Mouse (Mus musculus): Measurements from ENCODE around the gene Tpcn1. TPM values are rescaled to one million over a fixed set of nuclear protein-coding genes. Genes with fewer than 3 reads are reported as not detected.

Tpcn1 gene
- polyA plus RNA-seq, 2 experiments, result 17.8 to 19.3 TPM

DNA sequence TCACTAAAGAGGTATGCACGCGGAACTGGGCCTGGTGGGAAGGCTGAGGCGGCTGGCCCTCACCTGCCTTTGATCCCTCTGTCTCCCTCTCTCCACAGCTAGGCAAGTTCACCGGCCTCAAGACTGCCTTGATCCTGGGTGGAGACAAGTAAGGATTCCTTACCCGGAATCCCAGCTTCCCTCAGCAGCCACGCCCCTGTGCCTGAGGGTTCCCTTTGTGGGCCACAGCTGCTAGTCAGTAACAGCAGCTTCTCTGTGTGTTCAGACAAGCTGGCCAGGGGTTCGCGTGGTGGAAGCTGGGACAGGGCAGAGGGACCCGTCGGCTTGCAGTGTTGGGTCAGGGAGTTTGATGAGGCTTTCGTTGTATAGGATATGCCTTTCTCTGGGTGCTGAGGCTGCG, 30.3 kb upstream of the Tpcn1 start:
- Histone ChIP-seq H3K36me3 (replicated peaks; ENCODE audit: control insufficient read depth, insufficient read depth, low read depth) (peaks cover 26% of the 10 kb centered on the region), H3K4me2 (ENCODE audit: low read depth) (no peak overlapping the region), H3K4me1 (replicated peaks; ENCODE audit: control insufficient read depth in 2 of 2, insufficient read depth in 2 of 2, low read length in 1 of 2) (peaks cover 2% of the 10 kb centered on the region in 2 experiments; a peak in 3 of 4 replicates), H3K27ac (no peak overlapping the region), H3K27me3 (ENCODE audit: control insufficient read depth, insufficient read depth, low read length) (no peaks in the 10 kb centered on the region), H3K9ac (replicated peaks) (no peak overlapping the region), H3K4me3 (ENCODE audit: insufficient read depth in 1 of 2, low read depth in 2 of 2, low read length in 2 of 2) (no peak overlapping the region), H3K9me3 (ENCODE audit: control insufficient read depth, low read length) (no peaks in the 10 kb centered on the region)
- DNase-seq (ENCODE audit: low read depth in 3 of 3, low spot score in 3 of 3) (no peak), ATAC-seq (ENCODE audit: insufficient read depth) (no peak)
- 81% methylated on average over 12 of the region's 12 CpGs for WGBS (ENCODE audit: insufficient replicate concordance)
- no peak for TF ChIP-seq CTCF (IDR thresholded peaks at IDR 0.05; ENCODE audit: low read depth)
- TF ChIP-seq EP300 (IDR thresholded peaks at IDR 0.05; ENCODE audit: low read depth), result no peak

DNA sequence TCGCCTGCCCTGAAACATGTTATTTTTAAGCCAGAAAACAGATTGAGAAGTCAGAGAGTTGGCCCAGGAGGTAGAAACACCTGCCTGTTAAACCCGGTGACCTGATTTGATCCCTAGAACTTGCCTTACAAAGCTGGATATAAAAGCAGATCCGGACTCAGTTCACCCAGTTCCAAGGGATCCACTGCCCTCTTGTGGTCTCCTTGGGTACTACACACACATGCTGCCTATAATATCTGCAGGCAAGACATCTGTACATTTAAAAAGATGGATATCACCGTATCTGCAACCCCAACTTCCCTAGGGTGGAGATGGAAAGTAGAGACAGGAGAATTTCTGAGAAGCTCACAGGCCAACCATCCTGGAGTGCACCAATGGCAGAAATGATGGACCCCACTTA, 27.4 kb upstream of the Tpcn1 start:
- 79% methylated on average over 4 of the region's 4 CpGs for WGBS (ENCODE audit: insufficient replicate concordance)
- no peak overlapping the region for H3K27ac ChIP-seq
- DNase-seq (ENCODE audit: low read depth in 3 of 3, low spot score in 3 of 3) (no peak), ATAC-seq (ENCODE audit: insufficient read depth) (no peak)
- TF ChIP-seq EP300 (IDR thresholded peaks at IDR 0.05; ENCODE audit: low read depth) (no peak), CTCF (IDR thresholded peaks at IDR 0.05; ENCODE audit: low read depth) (peak; percentile 75)
- H3K27me3 ChIP-seq (ENCODE audit: control insufficient read depth, insufficient read depth, low read length), result no peaks in the 10 kb centered on the region
- H3K4me2 ChIP-seq (ENCODE audit: low read depth), result no peak overlapping the region
- H3K4me3 ChIP-seq (ENCODE audit: insufficient read depth in 1 of 2, low read depth in 2 of 2, low read length in 2 of 2), result no peak overlapping the region
- peaks cover 3 to 10% of the 10 kb centered on the region in 2 experiments for H3K4me1 ChIP-seq (replicated peaks; ENCODE audit: control insufficient read depth in 2 of 2, insufficient read depth in 2 of 2, low read length in 1 of 2)
- no peaks in the 10 kb centered on the region for H3K9me3 ChIP-seq (ENCODE audit: control insufficient read depth, low read length)
- peaks cover 13% of the 10 kb centered on the region for H3K36me3 ChIP-seq (replicated peaks; ENCODE audit: control insufficient read depth, insufficient read depth, low read depth)
- no peak overlapping the region for H3K9ac ChIP-seq (replicated peaks)

GRCm38 (mm10) chr5:120612822-120613604, 24.5 kb upstream of the Tpcn1 start:
- TF ChIP-seq EP300 (IDR thresholded peaks at IDR 0.05; ENCODE audit: low read depth) (no peak), CTCF (IDR thresholded peaks at IDR 0.05; ENCODE audit: low read depth) (no peak)
- under 1% methylated on average over 69 of the region's 69 CpGs for WGBS (ENCODE audit: insufficient replicate concordance)
- H3K27ac ChIP-seq, result peak overlapping the region; percentile 53
- ATAC-seq (ENCODE audit: insufficient read depth), result peak; percentile 91
- H3K27me3 ChIP-seq (ENCODE audit: control insufficient read depth, insufficient read depth, low read length), result no peaks in the 10 kb centered on the region
- DNase-seq (ENCODE audit: low read depth in 3 of 3, low spot score in 3 of 3), result peak; percentile 100
- peak overlapping the region; percentile 62 for H3K9ac ChIP-seq (replicated peaks)
- H3K4me2 ChIP-seq (ENCODE audit: low read depth), result peak overlapping the region; percentile 96
- no peaks in the 10 kb centered on the region for H3K9me3 ChIP-seq (ENCODE audit: control insufficient read depth, low read length)
- no peaks in the 10 kb centered on the region for H3K36me3 ChIP-seq (replicated peaks; ENCODE audit: control insufficient read depth, insufficient read depth, low read depth)
- H3K4me1 ChIP-seq (replicated peaks; ENCODE audit: control insufficient read depth in 2 of 2, insufficient read depth in 2 of 2, low read length in 1 of 2), result peaks cover 3 to 10% of the 10 kb centered on the region in 2 experiments
- peak overlapping the region; percentile 78 to 84 for H3K4me3 ChIP-seq (ENCODE audit: insufficient read depth in 1 of 2, low read depth in 2 of 2, low read length in 2 of 2)

DNA sequence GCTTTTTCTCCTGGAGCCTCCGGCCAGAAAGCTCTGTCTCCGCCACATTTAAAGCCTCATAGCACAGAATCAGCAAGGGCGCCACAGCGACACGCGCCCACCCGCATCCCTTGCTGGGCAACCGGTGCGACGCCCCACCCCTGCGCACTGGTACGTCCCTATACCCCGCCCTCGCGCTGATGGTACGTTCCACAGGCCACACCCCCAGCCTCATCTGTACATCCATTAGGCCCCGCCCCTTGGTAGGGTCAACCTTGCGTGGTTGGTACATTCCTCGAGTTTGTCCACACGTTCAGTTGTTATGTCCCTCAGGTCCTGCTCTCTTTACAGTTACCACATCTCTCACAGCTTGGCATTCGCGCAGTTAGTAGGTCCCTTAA, 24.0 kb upstream of the Tpcn1 start, which contains the start of the genes Rita1 and Ddx54:
Gene Rita1 (minus strand): TSS at position 148 of the 380 bp plus-strand sequence.
Gene Ddx54 (plus strand): TSS at position 298 of the 380 bp plus-strand sequence.
- DNase-seq (ENCODE audit: low read depth in 3 of 3, low spot score in 3 of 3) (peak in 2 of 3 experiments; percentile 86 to 91), ATAC-seq (ENCODE audit: insufficient read depth) (peak; percentile 78)
- under 1% methylated on average over 22 of the region's 22 CpGs for WGBS (ENCODE audit: insufficient replicate concordance)
- Histone ChIP-seq H3K4me2 (ENCODE audit: low read depth) (peak within 1 kb of the TSS; percentile 96), H3K27ac (peak within 1 kb of the TSS; percentile 53), H3K36me3 (replicated peaks; ENCODE audit: control insufficient read depth, insufficient read depth, low read depth) (no peaks in the 10 kb centered on the region), H3K27me3 (ENCODE audit: control insufficient read depth, insufficient read depth, low read length) (no peaks in the 10 kb centered on the region), H3K9ac (replicated peaks) (peak within 1 kb of the TSS; percentile 65), H3K4me1 (replicated peaks; ENCODE audit: control insufficient read depth in 2 of 2, insufficient read depth in 2 of 2, low read length in 1 of 2) (peaks cover 3 to 10% of the 10 kb centered on the region in 2 experiments), H3K9me3 (ENCODE audit: control insufficient read depth, low read length) (no peaks in the 10 kb centered on the region), H3K4me3 (ENCODE audit: insufficient read depth in 1 of 2, low read depth in 2 of 2, low read length in 2 of 2) (peak within 1 kb of the TSS; percentile 78 to 84)
- TF ChIP-seq EP300 (IDR thresholded peaks at IDR 0.05; ENCODE audit: low read depth) (peak; percentile 50), CTCF (IDR thresholded peaks at IDR 0.05; ENCODE audit: low read depth) (no peak)

GRCm38 (mm10) chr5:120611416-120611815, 22.9 kb upstream of the Tpcn1 start:
- no peaks in the 10 kb centered on the region for H3K27me3 ChIP-seq (ENCODE audit: control insufficient read depth, insufficient read depth, low read length)
- H3K4me3 ChIP-seq (ENCODE audit: insufficient read depth in 1 of 2, low read depth in 2 of 2, low read length in 2 of 2), result peak overlapping the region; percentile 78 to 84
- 60% methylated on average over 8 of the region's 8 CpGs for WGBS (ENCODE audit: insufficient replicate concordance)
- H3K9ac ChIP-seq (replicated peaks), result peak overlapping the region; percentile 65
- peaks cover 3 to 10% of the 10 kb centered on the region in 2 experiments for H3K4me1 ChIP-seq (replicated peaks; ENCODE audit: control insufficient read depth in 2 of 2, insufficient read depth in 2 of 2, low read length in 1 of 2)
- TF ChIP-seq EP300 (IDR thresholded peaks at IDR 0.05; ENCODE audit: low read depth), result no peak
- TF ChIP-seq CTCF (IDR thresholded peaks at IDR 0.05; ENCODE audit: low read depth), result no peak
- H3K9me3 ChIP-seq (ENCODE audit: control insufficient read depth, low read length), result no peaks in the 10 kb centered on the region
- H3K36me3 ChIP-seq (replicated peaks; ENCODE audit: control insufficient read depth, insufficient read depth, low read depth), result no peaks in the 10 kb centered on the region
- peak overlapping the region; percentile 96 for H3K4me2 ChIP-seq (ENCODE audit: low read depth)
- DNase-seq (ENCODE audit: low read depth in 3 of 3, low spot score in 3 of 3) (no peak), ATAC-seq (ENCODE audit: insufficient read depth) (no peak)
- no peak overlapping the region for H3K27ac ChIP-seq
